Mouse (Mus musculus) large intestine, adult 2 months (tissue): ENCODE results near the gene Nkd2. TPM values are rescaled to one million over a fixed set of nuclear protein-coding genes. Genes with fewer than 3 reads are reported as not detected.

Source experiments
- polyA plus RNA-seq: library from polyadenylated mRNA; depleted of rRNA; stranded (reverse); fragments of >200 nt; gene quantifications from 2 replicates; pipeline ENCODE4 v1.2.3, GENCODE M21; 2012; rRNA removed

Gene Nkd2
- polyA plus RNA-seq, 1 experiment: 14.6 TPM

Other genes with a start within 250 kb of the Nkd2 start
- gene Clptm1l, start 243.6 kb downstream of the Nkd2 start, polyA plus RNA-seq: 206 and 230 TPM in 2 replicates
- gene Tert, start 220.7 kb downstream of the Nkd2 start, polyA plus RNA-seq: 2.4 and 5.0 TPM in 2 replicates
- gene Slc6a18, start 169.6 kb downstream of the Nkd2 start, polyA plus RNA-seq: 0.85 and 1.9 TPM in 2 replicates
- 278 and 763 TPM in 2 replicates for gene Slc6a19, start 142.8 kb downstream of the Nkd2 start, polyA plus RNA-seq
- 74.3 and 141 TPM in 2 replicates for gene Slc12a7, start 114.5 kb downstream of the Nkd2 start, polyA plus RNA-seq
- gene Trip13, start 90.2 kb upstream of the Nkd2 start, polyA plus RNA-seq: 2.9 and 3.1 TPM in 2 replicates
- 31.3 and 33.8 TPM in 2 replicates for gene Brd9, start 90.2 kb upstream of the Nkd2 start, polyA plus RNA-seq
- gene Zdhhc11, start 116.2 kb upstream of the Nkd2 start, polyA plus RNA-seq: not detected in 2 replicates
- gene Tppp, start 161.8 kb upstream of the Nkd2 start, polyA plus RNA-seq: 16.1 and 20.9 TPM in 2 replicates
- 2.8 and 2.9 TPM in 2 replicates for gene Cep72, start 214.7 kb upstream of the Nkd2 start, polyA plus RNA-seq